Mouse (Mus musculus) heart, embryonic 10.5 days (tissue): Measurements from ENCODE around the gene Lgalsl. TPM values are rescaled to one million over a fixed set of nuclear protein-coding genes. Genes with fewer than 3 reads are reported as not detected.
A peak's percentile ranks its signal among the peaks of the same experiment; 100 is the strongest.

Experiments
- DNase-seq: peaks from one replicate; pipeline ENCODE4 v3.0.0-alpha.2; 2017; ENCODE audit warnings: low spot score
- H3K27ac ChIP-seq: fragments of 300-500 bp; sonication (generic); 2 replicates; pipeline ENCODE4 v1.5.1; 2016; ENCODE audit warnings: mild to moderate bottlenecking
- H3K27me3 ChIP-seq: fragments of 300-500 bp; sonication (generic); 2 replicates; pipeline ENCODE4 v1.6.1; 2016; ENCODE audit warnings: mild to moderate bottlenecking; ENCODE audit not compliant: poor library complexity, insufficient read depth, severe bottlenecking
- H3K36me3 ChIP-seq: fragments of 300-500 bp; sonication (generic); 2 replicates; pipeline ENCODE4 v1.6.1; 2016; ENCODE audit warnings: mild to moderate bottlenecking, moderate library complexity
- H3K4me1 ChIP-seq: fragments of 300-500 bp; sonication (generic); 2 replicates; pipeline ENCODE4 v1.6.1; 2016; ENCODE audit warnings: mild to moderate bottlenecking
- H3K4me3 ChIP-seq: fragments of 300-500 bp; sonication (generic); 2 replicates; pipeline ENCODE4 v1.5.1; 2016; ENCODE audit warnings: mild to moderate bottlenecking, moderate library complexity
- H3K9me3 ChIP-seq: fragments of 300-500 bp; sonication (generic); 2 replicates; pipeline ENCODE4 v1.6.1; 2016; ENCODE audit warnings: mild to moderate bottlenecking, moderate library complexity
- WGBS: fragments of 180-500 bp; shearing (Covaris S2); methylation state at CpG from one replicate; pipeline ENCODE4 v1.1.7; 2016; 5-methylcytosine and 5-hydroxymethylcytosine counted together
- polyA plus RNA-seq: library from polyadenylated mRNA; unstranded; fragments of >200 nt; fragmentation: Nextera tagmentation; extraction: Ambion mirVana; gene quantifications from 2 replicates; pipeline ENCODE4 v1.2.1, GENCODE M21; 2016

Lgalsl gene
- polyA plus RNA-seq, 1 experiment from 2014 or later, result 44.5 TPM

- Histone ChIP-seq H3K4me1 (0 out of 2 replicates have a peak, but pooled peaks cover 4% of the 10 kb centered on the region), H3K36me3 (no peaks in the 10 kb centered on the region), H3K9me3 (no peaks in the 10 kb centered on the region), H3K27me3 (no peaks in the 10 kb centered on the region), H3K4me3 (no peak overlapping the region), H3K27ac (no peak overlapping the region)
- WGBS, result 78% methylated on average over 2 of the region's 2 CpGs
- DNase-seq, result peak; percentile 46
Measured at GRCm38 (mm10) chr11:20791334-20791733, 39.5 kb downstream of the Lgalsl start.

- DNase-seq, result no peak
- Histone ChIP-seq H3K36me3 (no peaks in the 10 kb centered on the region; the same call in 1 of the 2 replicates), H3K27ac (no peak overlapping the region), H3K4me3 (no peak overlapping the region), H3K9me3 (0 out of 2 replicates have a peak, but pooled peaks cover 6% of the 10 kb centered on the region), H3K4me1 (0 out of 2 replicates have a peak, but pooled peaks cover under 1% of the 10 kb centered on the region), H3K27me3 (no peaks in the 10 kb centered on the region)
- WGBS, result 67% methylated on average over 1 of the region's 1 CpGs
Measured at GRCm38 (mm10) chr11:20789015-20789414, 41.8 kb downstream of the Lgalsl start.

DNA sequence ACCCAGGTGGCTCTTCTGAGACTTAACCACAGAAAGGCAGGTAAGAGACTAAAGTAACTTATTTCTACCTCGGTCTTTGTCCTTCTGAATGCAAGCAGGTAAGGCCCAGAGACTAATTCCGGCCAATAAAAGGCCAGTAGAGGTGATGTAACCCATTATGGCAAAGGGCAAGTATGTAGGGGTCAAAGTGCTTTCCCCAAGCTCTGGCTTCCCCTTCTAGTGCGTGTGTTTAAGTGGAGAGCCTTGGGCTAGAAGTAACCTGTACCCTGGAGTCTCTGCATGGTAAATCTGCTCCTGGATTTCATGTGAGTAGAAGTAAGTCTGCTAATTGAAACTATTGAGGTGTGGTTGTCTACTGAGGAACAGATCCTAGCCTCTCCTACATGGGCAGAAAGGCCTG, 42.8 kb downstream of the Lgalsl start:
- H3K36me3 ChIP-seq, result no peaks in the 10 kb centered on the region; the same call in 1 of the 2 replicates
- H3K27me3 ChIP-seq, result no peaks in the 10 kb centered on the region
- no peak overlapping the region for H3K27ac ChIP-seq
- H3K4me1 ChIP-seq, result no peaks in the 10 kb centered on the region
- peak; percentile 5 for DNase-seq
- no peak overlapping the region for H3K4me3 ChIP-seq
- 0 out of 2 replicates have a peak, but pooled peaks cover 6% of the 10 kb centered on the region for H3K9me3 ChIP-seq
- WGBS, result 75% methylated on average over 3 of the region's 3 CpGs

GRCm38 (mm10) chr11:20786191-20786590, 44.7 kb downstream of the Lgalsl start:
- no peak overlapping the region for H3K4me3 ChIP-seq
- DNase-seq, result peak; percentile 25
- H3K27me3 ChIP-seq, result no peaks in the 10 kb centered on the region
- no peaks in the 10 kb centered on the region; the same call in 1 of the 2 replicates for H3K36me3 ChIP-seq
- 0 out of 2 replicates have a peak, but pooled peaks cover 6% of the 10 kb centered on the region for H3K9me3 ChIP-seq
- 61% methylated on average over 2 of the region's 2 CpGs for WGBS
- no peaks in the 10 kb centered on the region for H3K4me1 ChIP-seq
- no peak overlapping the region for H3K27ac ChIP-seq

GRCm38 (mm10) chr11:20785186-20785585, 45.7 kb downstream of the Lgalsl start:
- Histone ChIP-seq H3K27ac (no peak overlapping the region), H3K4me3 (no peak overlapping the region), H3K9me3 (0 out of 2 replicates have a peak, but pooled peaks cover 6% of the 10 kb centered on the region), H3K4me1 (no peaks in the 10 kb centered on the region), H3K36me3 (no peaks in the 10 kb centered on the region; the same call in 1 of the 2 replicates), H3K27me3 (no peaks in the 10 kb centered on the region)
- peak; percentile 11 for DNase-seq
- WGBS, result 70% methylated on average over 1 of the region's 1 CpGs

DNA sequence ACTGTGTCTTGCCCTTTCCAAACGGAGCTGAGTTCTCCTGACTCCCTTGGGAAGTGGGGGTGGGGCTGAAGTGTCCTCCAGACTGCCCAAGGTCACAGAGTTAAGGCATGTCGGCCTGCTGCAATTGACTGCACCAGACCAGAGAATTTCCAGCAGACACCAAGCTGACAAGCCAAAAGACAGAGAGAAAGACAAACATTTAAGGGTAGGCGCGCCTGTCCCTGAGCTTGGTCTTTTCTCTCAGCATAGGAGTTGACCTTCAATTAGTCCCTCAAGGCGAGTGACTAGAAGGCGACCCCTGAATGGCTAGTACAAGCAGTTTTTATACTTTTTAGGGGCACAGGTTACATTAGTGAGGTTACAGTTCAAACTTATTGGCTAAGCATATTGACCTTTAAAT, 46.1 kb downstream of the Lgalsl start:
- 0 out of 2 replicates have a peak, but pooled peaks cover 6% of the 10 kb centered on the region for H3K9me3 ChIP-seq
- DNase-seq, result peak; percentile 31
- WGBS, result 80% methylated on average over 6 of the region's 6 CpGs
- no peak overlapping the region for H3K27ac ChIP-seq
- H3K27me3 ChIP-seq, result no peaks in the 10 kb centered on the region
- no peak overlapping the region for H3K4me3 ChIP-seq
- H3K36me3 ChIP-seq, result no peaks in the 10 kb centered on the region; the same call in 1 of the 2 replicates
- no peaks in the 10 kb centered on the region for H3K4me1 ChIP-seq

GRCm38 (mm10) chr11:20783467-20783866, 47.4 kb downstream of the Lgalsl start:
- WGBS, result 92% methylated on average over 1 of the region's 1 CpGs
- Histone ChIP-seq H3K4me1 (0 out of 2 replicates have a peak, but pooled peaks cover under 1% of the 10 kb centered on the region), H3K4me3 (no peak overlapping the region), H3K27me3 (no peaks in the 10 kb centered on the region), H3K36me3 (no peaks in the 10 kb centered on the region; the same call in 1 of the 2 replicates), H3K27ac (no peak overlapping the region), H3K9me3 (0 out of 2 replicates have a peak, but pooled peaks cover 6% of the 10 kb centered on the region)
- peak; percentile 48 for DNase-seq

DNA sequence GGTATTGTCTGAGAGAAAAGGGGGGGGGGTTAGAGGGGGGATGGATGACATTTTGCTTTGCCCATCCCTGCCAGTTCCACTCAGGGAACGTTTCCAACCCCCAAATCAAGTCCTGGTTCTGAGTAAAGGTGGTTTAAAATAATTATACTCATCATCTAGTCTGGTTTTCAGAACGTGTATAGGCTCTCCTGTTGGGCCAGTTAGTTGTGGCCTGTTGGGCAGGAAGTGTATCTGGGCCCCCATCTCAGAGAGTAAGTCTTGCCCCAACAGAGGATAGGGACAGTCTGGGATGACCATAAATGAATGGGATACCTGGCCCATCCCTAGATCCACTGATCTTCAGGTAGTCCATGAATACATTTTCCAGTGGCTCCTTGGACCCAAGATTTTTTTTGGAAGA, 48.2 kb downstream of the Lgalsl start:
- Histone ChIP-seq H3K4me1 (0 out of 2 replicates have a peak, but pooled peaks cover 2% of the 10 kb centered on the region), H3K9me3 (0 out of 2 replicates have a peak, but pooled peaks cover 6% of the 10 kb centered on the region), H3K27ac (no peak overlapping the region), H3K4me3 (no peak overlapping the region), H3K36me3 (no peaks in the 10 kb centered on the region; the same call in 1 of the 2 replicates), H3K27me3 (no peaks in the 10 kb centered on the region)
- 59% methylated on average over 2 of the region's 2 CpGs for WGBS
- peak; percentile 53 for DNase-seq

- 0 out of 2 replicates have a peak, but pooled peaks cover 6% of the 10 kb centered on the region for H3K9me3 ChIP-seq
- H3K36me3 ChIP-seq, result no peaks in the 10 kb centered on the region; the same call in 1 of the 2 replicates
- 0 out of 2 replicates have a peak, but pooled peaks cover 2% of the 10 kb centered on the region for H3K4me1 ChIP-seq
- H3K27me3 ChIP-seq, result no peaks in the 10 kb centered on the region
- DNase-seq, result no peak
- no peak overlapping the region for H3K27ac ChIP-seq
- H3K4me3 ChIP-seq, result no peak overlapping the region
- WGBS, result 75% methylated on average over 4 of the region's 4 CpGs
Measured at GRCm38 (mm10) chr11:20780312-20780711, 50.5 kb downstream of the Lgalsl start.

GRCm38 (mm10) chr11:20778861-20779563, 51.8 kb downstream of the Lgalsl start:
- no peaks in the 10 kb centered on the region for H3K36me3 ChIP-seq
- no peaks in the 10 kb centered on the region for H3K27me3 ChIP-seq
- H3K4me1 ChIP-seq, result 0 out of 2 replicates have a peak, but pooled peaks cover 2% of the 10 kb centered on the region
- 80% methylated on average over 3 of the region's 3 CpGs for WGBS
- H3K4me3 ChIP-seq, result no peak overlapping the region
- peak; percentile 71 for DNase-seq
- no peak overlapping the region for H3K27ac ChIP-seq
- H3K9me3 ChIP-seq, result no peaks in the 10 kb centered on the region

DNA sequence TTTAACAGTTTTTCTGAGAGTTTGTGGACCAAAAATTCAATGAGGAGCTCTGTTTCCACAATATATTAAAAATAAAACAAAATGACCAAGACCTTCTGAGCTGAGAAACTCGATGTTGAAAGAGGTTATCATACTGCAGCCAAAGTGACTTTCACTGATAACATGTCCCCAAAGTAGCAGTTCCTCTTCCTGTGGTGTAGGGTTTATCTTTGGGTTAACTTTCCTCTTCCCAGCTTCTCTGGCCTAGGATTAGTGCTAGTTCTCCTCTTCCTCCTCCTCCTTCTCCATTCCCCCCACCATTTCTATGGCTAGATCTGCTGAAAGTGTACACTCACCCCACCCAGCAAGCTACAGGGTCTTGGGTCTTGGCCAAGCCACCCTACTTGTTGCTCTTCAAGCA, 52.6 kb downstream of the Lgalsl start:
- Histone ChIP-seq H3K27me3 (no peaks in the 10 kb centered on the region), H3K4me1 (0 out of 2 replicates have a peak, but pooled peaks cover 2% of the 10 kb centered on the region), H3K4me3 (no peak overlapping the region), H3K36me3 (no peaks in the 10 kb centered on the region), H3K9me3 (no peaks in the 10 kb centered on the region), H3K27ac (no peak overlapping the region)
- 33% methylated on average over 1 of the region's 1 CpGs for WGBS
- no peak for DNase-seq

- 0 out of 2 replicates have a peak, but pooled peaks cover 2% of the 10 kb centered on the region for H3K4me1 ChIP-seq
- H3K4me3 ChIP-seq, result no peak overlapping the region
- no peaks in the 10 kb centered on the region for H3K9me3 ChIP-seq
- H3K27me3 ChIP-seq, result no peaks in the 10 kb centered on the region
- H3K36me3 ChIP-seq, result no peaks in the 10 kb centered on the region
- no peak for DNase-seq
- no peak overlapping the region for H3K27ac ChIP-seq
Measured at GRCm38 (mm10) chr11:20776668-20777067, 54.2 kb downstream of the Lgalsl start.
